Mouse (Mus musculus) intestine, embryonic 14.5 days (tissue): ENCODE measurements around the gene Psmd14. TPM values are rescaled to one million over a fixed set of nuclear protein-coding genes. Genes with fewer than 3 reads are reported as not detected.

Experiments
- ATAC-seq: fragments of 200-750 bp; cut with Nextera tagmentation; replicated peaks from 2 replicates; pipeline ENCODE4 v1.8.0; 2017; ENCODE audit warnings: low read depth, moderate number of reproducible peaks, moderate TSS enrichment, moderate library complexity; ENCODE audit not compliant: low FRiP score, low TSS enrichment
- DNase-seq: peaks from one replicate; pipeline ENCODE4 v3.0.0-alpha.2; 2018; ENCODE audit warnings: low spot score
- H3K27ac ChIP-seq: fragments of 300-500 bp; sonication (generic); 2 replicates; pipeline ENCODE4 v1.5.1; 2014; ENCODE audit warnings: low read depth, mild to moderate bottlenecking, control low read depth
- H3K27me3 ChIP-seq: fragments of 300-500 bp; sonication (generic); replicated peaks from 2 replicates; pipeline ENCODE4 v1.6.1; 2014; ENCODE audit warnings: low read length, control low read depth; ENCODE audit not compliant: control insufficient read depth, insufficient read depth
- H3K36me3 ChIP-seq: fragments of 300-500 bp; sonication (generic); 2 replicates; pipeline ENCODE4 v1.6.1; 2014; ENCODE audit warnings: low read length, control low read depth; ENCODE audit not compliant: control insufficient read depth, insufficient read depth
- H3K4me1 ChIP-seq: fragments of 300-500 bp; sonication (generic); replicated peaks from 2 replicates; pipeline ENCODE4 v1.6.1; 2014; ENCODE audit warnings: low read length, control low read depth, mixed read lengths; ENCODE audit not compliant: control insufficient read depth, insufficient read depth
- H3K4me2 ChIP-seq: fragments of 300-500 bp; sonication (generic); 2 replicates; pipeline ENCODE4 v1.6.1; 2014; ENCODE audit warnings: low read length
- H3K4me3 ChIP-seq: fragments of 300-500 bp; sonication (generic); 2 replicates; pipeline ENCODE4 v1.5.1; 2014; ENCODE audit warnings: low read depth, low read length, control low read depth, mixed read lengths
- H3K9ac ChIP-seq: fragments of 300-500 bp; sonication (generic); 2 replicates; pipeline ENCODE4 v1.6.1; 2014; ENCODE audit warnings: mild to moderate bottlenecking, low read length
- H3K9me3 ChIP-seq: fragments of 300-500 bp; sonication (generic); 2 replicates; pipeline ENCODE4 v1.6.1; 2016; ENCODE audit warnings: low read length, control low read depth; ENCODE audit not compliant: control insufficient read depth
- WGBS: fragments of 180-500 bp; shearing (Covaris S2); extraction: QIAGEN DNeasy Blood & Tissue Kit; methylation state at CpG from one replicate; pipeline ENCODE4 v1.1.7; 2014; 5-methylcytosine and 5-hydroxymethylcytosine counted together
- polyA plus RNA-seq: library from polyadenylated mRNA; unstranded; fragments of >200 nt; fragmentation: Nextera tagmentation; extraction: Ambion mirVana; gene quantifications from 2 replicates; pipeline ENCODE4 v1.2.1, GENCODE M21; 2014

Gene Psmd14
- polyA plus RNA-seq, result 193 and 195 TPM in 2 replicates

DNA sequence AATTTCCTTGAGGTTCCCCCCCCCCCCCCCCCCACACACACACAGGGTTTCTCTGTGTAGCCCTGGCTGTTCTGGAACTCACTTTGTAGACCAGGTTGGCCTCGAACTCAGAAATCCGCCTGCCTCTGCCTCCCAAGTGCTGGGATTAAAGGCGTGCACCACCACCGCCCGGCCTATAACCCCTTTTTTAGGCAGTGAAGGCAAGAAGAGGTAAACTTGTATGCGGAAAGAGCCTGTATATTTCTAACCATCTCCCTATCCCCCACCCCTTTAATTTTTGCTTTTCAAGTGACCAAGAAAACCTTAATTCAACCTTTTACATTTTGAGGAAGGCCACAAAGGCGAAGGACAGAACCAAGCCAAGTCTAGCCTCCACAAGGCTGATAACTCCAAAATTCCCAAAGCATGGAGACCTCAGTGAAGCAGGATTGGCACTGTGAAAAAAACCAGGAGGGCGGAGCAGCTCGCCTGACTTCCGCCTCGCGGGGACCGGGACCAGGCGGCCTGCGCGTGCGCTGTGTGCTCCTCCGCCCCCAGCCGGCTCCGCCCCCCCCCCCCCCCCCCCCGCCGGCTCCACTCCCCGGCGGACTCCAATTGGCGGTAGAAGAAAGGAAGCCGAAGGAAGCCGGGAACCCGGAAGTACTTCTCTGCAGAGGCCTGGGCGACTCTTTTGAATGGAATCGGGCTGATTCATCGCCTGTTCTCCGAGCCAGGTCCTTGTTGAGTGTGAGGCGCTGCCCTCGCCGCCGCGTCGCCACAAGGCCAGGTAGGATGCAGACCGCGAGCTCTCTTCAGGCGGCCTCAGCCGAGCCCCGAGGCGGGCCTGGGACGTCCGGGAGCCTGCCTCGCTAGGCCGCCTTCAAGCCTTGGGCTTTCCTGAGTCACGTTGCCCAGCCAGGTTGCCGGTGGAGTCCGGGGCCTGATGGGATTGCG, at the start of gene Psmd14:
Gene Psmd14, plus strand, starts transcription at position 587 of the 933 bp plus-strand sequence.
- H3K27me3 ChIP-seq, result no peaks in the 10 kb centered on the region
- H3K4me3 ChIP-seq, result peak within 1 kb of the TSS; percentile 80
- no peaks in the 10 kb centered on the region for H3K36me3 ChIP-seq
- peaks cover 5% of the 10 kb centered on the region for H3K4me1 ChIP-seq
- ATAC-seq (peak; percentile 96), DNase-seq (peak; percentile 94)
- peak within 1 kb of the TSS; percentile 93 for H3K4me2 ChIP-seq
- peak within 1 kb of the TSS; percentile 81 for H3K27ac ChIP-seq
- peak within 1 kb of the TSS; percentile 86 for H3K9ac ChIP-seq
- 5% methylated on average over 33 of the region's 52 CpGs for WGBS
- no peaks in the 10 kb centered on the region for H3K9me3 ChIP-seq

DNA sequence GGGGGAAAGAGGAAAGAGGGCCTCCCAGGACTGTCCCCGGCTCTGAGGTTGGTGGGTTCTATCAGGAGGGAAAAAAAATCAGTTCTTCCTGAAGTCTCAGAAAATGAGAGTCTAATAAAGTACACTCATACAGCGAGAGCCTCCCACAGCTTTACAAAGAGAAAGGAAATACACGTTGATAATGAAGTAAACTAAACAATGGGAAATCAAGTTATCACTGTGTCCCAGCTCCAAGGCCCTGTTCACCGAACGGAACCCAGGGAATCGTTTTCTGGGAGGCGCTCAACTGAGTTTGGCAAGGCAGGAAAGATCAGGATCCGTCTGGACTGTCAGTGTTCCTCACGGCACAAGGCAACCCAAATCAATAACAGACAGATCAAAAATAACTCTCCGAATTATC, 48.7 kb upstream of the Psmd14 start:
- Histone ChIP-seq H3K27ac (no peak overlapping the region), H3K4me2 (no peak overlapping the region), H3K4me1 (no peaks in the 10 kb centered on the region), H3K9ac (no peak overlapping the region), H3K36me3 (no peaks in the 10 kb centered on the region), H3K9me3 (no peaks in the 10 kb centered on the region), H3K27me3 (0 out of 2 replicates have a peak, but pooled peaks cover 6% of the 10 kb centered on the region), H3K4me3 (no peak overlapping the region)
- DNase-seq, result no peak
- WGBS, result 80% methylated on average over 10 of the region's 10 CpGs
- ATAC-seq, result no peak

GRCm38 (mm10) chr2:61663573-61664241, 47.8 kb upstream of the Psmd14 start:
- DNase-seq (no peak), ATAC-seq (no peak)
- no peaks in the 10 kb centered on the region for H3K27me3 ChIP-seq
- no peaks in the 10 kb centered on the region for H3K4me1 ChIP-seq
- H3K9ac ChIP-seq, result no peak overlapping the region
- 71% methylated on average over 10 of the region's 10 CpGs for WGBS
- H3K36me3 ChIP-seq, result no peaks in the 10 kb centered on the region
- no peak overlapping the region for H3K4me2 ChIP-seq
- no peaks in the 10 kb centered on the region for H3K9me3 ChIP-seq
- no peak overlapping the region for H3K4me3 ChIP-seq
- H3K27ac ChIP-seq, result no peak overlapping the region

GRCm38 (mm10) chr2:61667420-61667819, 44.1 kb upstream of the Psmd14 start:
- Histone ChIP-seq H3K4me2 (no peak overlapping the region), H3K9ac (no peak overlapping the region), H3K27ac (no peak overlapping the region), H3K9me3 (no peaks in the 10 kb centered on the region), H3K27me3 (no peaks in the 10 kb centered on the region), H3K4me1 (no peaks in the 10 kb centered on the region), H3K36me3 (no peaks in the 10 kb centered on the region), H3K4me3 (no peak overlapping the region)
- no peak for DNase-seq
- 88% methylated on average over 7 of the region's 7 CpGs for WGBS
- ATAC-seq, result no peak

- H3K4me3 ChIP-seq, result no peak overlapping the region
- no peaks in the 10 kb centered on the region for H3K36me3 ChIP-seq
- H3K9me3 ChIP-seq, result no peaks in the 10 kb centered on the region
- no peaks in the 10 kb centered on the region for H3K4me1 ChIP-seq
- DNase-seq (peak; percentile 63), ATAC-seq (no peak)
- no peak overlapping the region for H3K4me2 ChIP-seq
- H3K27me3 ChIP-seq, result no peaks in the 10 kb centered on the region
- H3K27ac ChIP-seq, result no peak overlapping the region
- H3K9ac ChIP-seq, result no peak overlapping the region
- 34% methylated on average over 4 of the region's 4 CpGs for whole genome bisulfite sequencing
Observed at GRCm38 (mm10) chr2:61668260-61668659, 43.2 kb upstream of the Psmd14 start.

DNA sequence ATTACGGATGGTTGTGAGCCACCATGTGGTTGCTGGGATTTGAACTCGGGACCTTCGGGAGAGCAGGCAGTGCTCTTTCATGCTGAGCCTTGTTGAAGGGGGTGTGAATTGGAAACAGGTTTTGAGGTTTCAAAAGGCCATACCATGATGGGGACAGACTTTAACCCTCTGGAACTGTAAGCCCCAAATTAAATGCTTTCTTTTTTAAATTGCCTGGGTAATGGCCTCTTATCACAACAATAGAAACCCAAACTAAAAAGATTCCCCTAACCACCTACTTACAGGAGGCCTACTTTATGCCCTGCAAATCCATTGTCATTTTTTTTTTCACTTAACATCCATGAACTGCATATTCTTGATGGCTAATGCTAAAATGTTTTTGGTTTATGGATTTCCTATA, 36.9 kb upstream of the Psmd14 start:
- no peak for ATAC-seq

DNA sequence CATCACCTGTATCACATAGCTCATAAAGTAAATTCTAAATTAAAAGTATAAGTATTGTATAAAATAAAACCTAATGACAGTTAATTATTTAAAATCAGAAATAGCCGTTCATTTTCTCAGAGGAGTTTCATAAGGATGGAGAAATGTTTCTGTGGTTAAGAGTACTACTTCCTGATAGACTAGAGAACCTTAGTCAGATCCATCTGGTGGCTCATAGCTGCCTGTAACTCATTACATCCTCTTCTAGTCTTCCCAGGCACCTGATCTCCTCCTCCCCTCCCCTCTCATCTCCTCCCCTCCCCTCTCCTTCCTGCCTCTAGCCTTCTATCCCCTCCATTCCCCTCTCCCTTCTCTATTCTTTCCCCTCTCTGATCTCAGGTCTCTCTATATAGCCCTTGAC, 29.9 kb upstream of the Psmd14 start:
- DNase-seq, result no peak
- no peak for ATAC-seq
- Histone ChIP-seq H3K4me3 (no peak overlapping the region), H3K36me3 (no peaks in the 10 kb centered on the region), H3K9me3 (no peaks in the 10 kb centered on the region), H3K9ac (no peak overlapping the region), H3K4me1 (no peaks in the 10 kb centered on the region), H3K27me3 (no peaks in the 10 kb centered on the region), H3K27ac (no peak overlapping the region), H3K4me2 (no peak overlapping the region)
- 95% methylated on average over 1 of the region's 1 CpGs for WGBS

More for the DNA sequence above, 36.9 kb upstream of the Psmd14 start:
- Histone ChIP-seq H3K4me1 (no peaks in the 10 kb centered on the region), H3K4me3 (no peak overlapping the region), H3K4me2 (no peak overlapping the region), H3K27ac (no peak overlapping the region), H3K36me3 (no peaks in the 10 kb centered on the region), H3K27me3 (no peaks in the 10 kb centered on the region), H3K9ac (no peak overlapping the region), H3K9me3 (no peaks in the 10 kb centered on the region)
- WGBS, result 90% methylated on average over 3 of the region's 3 CpGs
- DNase-seq, result no peak

GRCm38 (mm10) chr2:61686533-61686932, 25.0 kb upstream of the Psmd14 start:
- Histone ChIP-seq H3K4me2 (no peak overlapping the region), H3K9me3 (no peaks in the 10 kb centered on the region), H3K9ac (no peak overlapping the region), H3K27me3 (no peaks in the 10 kb centered on the region), H3K36me3 (no peaks in the 10 kb centered on the region), H3K4me1 (no peaks in the 10 kb centered on the region), H3K4me3 (no peak overlapping the region), H3K27ac (no peak overlapping the region)
- no peak for ATAC-seq
- WGBS, result 86% methylated on average over 1 of the region's 1 CpGs
- DNase-seq, result no peak
